Comparison of ENCODE assay signal across 9 mouse cellular contexts in the genomic region with DNA sequence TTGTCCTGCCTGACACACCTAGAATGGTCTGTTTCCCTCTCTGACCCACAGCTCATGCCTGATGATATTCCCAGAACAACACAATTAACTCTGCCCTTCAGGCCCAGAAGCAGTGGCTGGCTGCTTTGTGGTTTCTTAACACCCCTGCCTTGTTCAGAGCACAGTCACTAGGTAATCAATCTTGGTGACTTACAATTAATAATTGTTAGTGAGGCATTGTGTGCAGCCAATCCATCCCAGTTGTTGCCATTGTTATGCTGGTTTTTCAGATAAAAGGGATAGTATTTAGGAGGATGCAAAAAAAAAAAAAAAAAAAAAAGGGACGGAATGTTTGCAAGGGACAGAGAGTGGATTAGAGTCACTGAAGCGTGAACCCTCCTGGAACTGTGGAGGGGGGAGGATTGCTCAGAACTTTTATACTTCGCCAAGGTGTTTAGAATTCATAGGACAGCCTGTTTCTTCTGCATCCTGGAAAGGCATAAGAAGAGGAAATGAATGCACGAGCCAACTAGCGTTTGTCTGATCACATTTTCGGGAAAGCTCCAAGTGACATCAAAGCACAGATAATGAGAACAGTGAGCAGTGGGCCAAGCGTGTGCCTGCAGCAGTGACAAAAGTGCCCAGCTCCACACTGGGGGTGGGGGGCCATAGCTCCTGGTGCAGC.
DNase-seq lines count a peak whose midpoint lies in the region; ATAC-seq and TF ChIP-seq lines count a peak whose summit lies in the region.
"Had no signal": no experiment of that assay in that cellular context is flagged by ENCODE, and none has a peak within 500 bp of the region (broad histone marks: within the 10 kb centered on the region; RNA-seq: fewer than 3 reads in every experiment).

No protein-coding gene starts in this region.

- no peak overlapping the region for H3K27ac ChIP-seq in lung, embryonic 14.5 days (ENCODE audit: low read depth)
- H3K27ac ChIP-seq in lung, postnatal 0 days (ENCODE audit: low read length), result no peak overlapping the region
- peak overlapping the region; percentile 48; the same call in 1 of the 2 replicates for H3K27ac ChIP-seq in forebrain, embryonic 11.5 days (ENCODE audit: low read depth, low read length)
- no peak overlapping the region for H3K27ac ChIP-seq in hindbrain, postnatal 0 days
- H3K27ac ChIP-seq: liver, embryonic 14.5 days had no signal

- H3K4me3 ChIP-seq in lung, embryonic 14.5 days (ENCODE audit: low read depth, low read length), result no peak overlapping the region
- no peak overlapping the region for H3K4me3 ChIP-seq in lung, postnatal 0 days (ENCODE audit: low read depth, low read length)
- H3K4me3 ChIP-seq in forebrain, embryonic 11.5 days (ENCODE audit: low read depth, low read length), result no peak overlapping the region
- no peak overlapping the region for H3K4me3 ChIP-seq in hindbrain, postnatal 0 days (ENCODE audit: low read length)

- H3K4me2 ChIP-seq in lung, embryonic 14.5 days, result no peak overlapping the region
- H3K4me2 ChIP-seq in lung, postnatal 0 days (replicated peaks; ENCODE audit: low read depth, low read length), result no peak overlapping the region
- no peak overlapping the region for H3K4me2 ChIP-seq in forebrain, embryonic 11.5 days (ENCODE audit: low read depth, low read length, severe bottlenecking)
- H3K4me2 ChIP-seq in hindbrain, postnatal 0 days (ENCODE audit: low read depth, low read length), result no peak overlapping the region

- no peaks in the 10 kb centered on the region for H3K4me1 ChIP-seq in lung, embryonic 14.5 days (ENCODE audit: insufficient read depth)
- no peaks in the 10 kb centered on the region for H3K4me1 ChIP-seq in lung, postnatal 0 days (ENCODE audit: insufficient read depth, low read depth, low read length)
- peaks cover 16% of the 10 kb centered on the region for H3K4me1 ChIP-seq in forebrain, embryonic 11.5 days (replicated peaks; ENCODE audit: control insufficient read depth, insufficient read depth, low read length)
- peaks cover 8% of the 10 kb centered on the region for H3K4me1 ChIP-seq in hindbrain, postnatal 0 days (ENCODE audit: insufficient read depth, low read length)

- TF ChIP-seq CTCF in lung, embryonic 14.5 days (IDR thresholded peaks at IDR 0.05; ENCODE audit: low read depth), result no peak
- no peak for TF ChIP-seq CTCF in lung, postnatal 0 days (IDR thresholded peaks at IDR 0.05)
- no peak for TF ChIP-seq CTCF in hindbrain, postnatal 0 days (IDR thresholded peaks at IDR 0.05; ENCODE audit: low read depth)

- H3K9me3 ChIP-seq in lung, embryonic 14.5 days (ENCODE audit: low read depth, low read length), result no peaks in the 10 kb centered on the region
- no peaks in the 10 kb centered on the region for H3K9me3 ChIP-seq in lung, postnatal 0 days (ENCODE audit: low read length)
- no peaks in the 10 kb centered on the region for H3K9me3 ChIP-seq in forebrain, embryonic 11.5 days (ENCODE audit: control insufficient read depth, low read length)
- no peaks in the 10 kb centered on the region for H3K9me3 ChIP-seq in hindbrain, postnatal 0 days (ENCODE audit: low read length)

- TF ChIP-seq EP300 in lung, postnatal 0 days (IDR thresholded peaks at IDR 0.05), result no peak

- H3K27me3 ChIP-seq in lung, embryonic 14.5 days (ENCODE audit: insufficient read depth, low read length), result no peaks in the 10 kb centered on the region
- no peaks in the 10 kb centered on the region for H3K27me3 ChIP-seq in lung, postnatal 0 days (replicated peaks; ENCODE audit: insufficient read depth, low read length)
- H3K27me3 ChIP-seq in forebrain, embryonic 11.5 days (ENCODE audit: control insufficient read depth, insufficient read depth, low read length), result no peaks in the 10 kb centered on the region
- H3K27me3 ChIP-seq in hindbrain, postnatal 0 days (ENCODE audit: insufficient read depth, low read length), result no peaks in the 10 kb centered on the region

- no peak overlapping the region for H3K9ac ChIP-seq in lung, embryonic 14.5 days
- no peak overlapping the region for H3K9ac ChIP-seq in lung, postnatal 0 days (replicated peaks; ENCODE audit: low read depth)
- peak overlapping the region; percentile 12; the same call in 1 of the 2 replicates for H3K9ac ChIP-seq in forebrain, embryonic 11.5 days (ENCODE audit: low read length)
- H3K9ac ChIP-seq in hindbrain, postnatal 0 days (replicated peaks; ENCODE audit: low read length), result no peak overlapping the region
- H3K9ac ChIP-seq: liver, embryonic 14.5 days had no signal

- no peak for ATAC-seq in lung, embryonic 14.5 days (ENCODE audit: insufficient read depth)
- ATAC-seq in lung, postnatal 0 days, result no peak
- ATAC-seq in forebrain, embryonic 11.5 days (replicated peaks; ENCODE audit: low FRiP score), result peak; percentile 59
- no peak for ATAC-seq in hindbrain, postnatal 0 days
- ATAC-seq in monocyte, adult 5-6 weeks (replicated peaks; ENCODE audit: insufficient number of reproducible peaks, low FRiP score, low TSS enrichment, poor library complexity, severe bottlenecking), result no peak

- H3K36me3 ChIP-seq in lung, embryonic 14.5 days (ENCODE audit: insufficient read depth), result no peaks in the 10 kb centered on the region
- no peaks in the 10 kb centered on the region for H3K36me3 ChIP-seq in lung, postnatal 0 days (ENCODE audit: insufficient read depth, low read length)
- no peaks in the 10 kb centered on the region for H3K36me3 ChIP-seq in forebrain, embryonic 11.5 days (ENCODE audit: control insufficient read depth, insufficient read depth, low read length)
- H3K36me3 ChIP-seq in hindbrain, postnatal 0 days (ENCODE audit: insufficient read depth, low read length), result no peaks in the 10 kb centered on the region

- 39% methylated on average over 7 of the region's 7 CpGs for WGBS in lung, embryonic 14.5 days
- 37% methylated on average over 7 of the region's 7 CpGs for WGBS in lung, postnatal 0 days
- WGBS in forebrain, embryonic 11.5 days, result 3% methylated on average over 7 of the region's 7 CpGs
- 18% methylated on average over 7 of the region's 7 CpGs for WGBS in hindbrain, postnatal 0 days

- DNase-seq in lung, embryonic 14.5 days, result peak; percentile 3
- DNase-seq in lung, postnatal 0 days (ENCODE audit: low spot score), result no peak
- peak; percentile 65 for DNase-seq in forebrain, embryonic 11.5 days (ENCODE audit: low spot score)
- DNase-seq in hindbrain, postnatal 0 days (ENCODE audit: low spot score), result peak; percentile 40
- DNase-seq in right cerebral cortex, postnatal 25 days, result peak; percentile 10
- DNase-seq in lung, postnatal 36 days, result no peak
- DNase-seq: cerebellum, postnatal 14 days had no signal

Comparison
In these comparisons a context has a peak if more than half of its experiments do, and no peak if none do; other contexts are left out.
1. DNase-seq: peak in lung, embryonic 14.5 days (single experiment), forebrain, embryonic 11.5 days (single experiment), hindbrain, postnatal 0 days (single experiment) and right cerebral cortex, postnatal 25 days (single experiment); none in lung, postnatal 0 days (single experiment) and lung, postnatal 36 days (single experiment).